Mouse (Mus musculus): Measurements from ENCODE around the gene Cldn4. TPM values are rescaled to one million over a fixed set of nuclear protein-coding genes. Genes with fewer than 3 reads are reported as not detected.

Cldn4 gene
- polyA plus RNA-seq, 1 experiment = 0.44 TPM

GRCm38 (mm10) chr5:134920106-134920687, 26.5 kb downstream of the Cldn4 start:
- DNase-seq (ENCODE audit: low read depth in 1 of 2, low spot score in 2 of 2) = no peak
- Histone ChIP-seq H3K27me3 (ENCODE audit: control insufficient read depth, insufficient read depth, low read length) (no peaks in the 10 kb centered on the region), H3K4me3 (ENCODE audit: extremely low read depth, insufficient read depth, insufficient read length) (no peak overlapping the region), H3K36me3 (ENCODE audit: control insufficient read depth, insufficient read depth, low read length) (no peaks in the 10 kb centered on the region), H3K27ac (ENCODE audit: insufficient read depth, low read length) (peak overlapping the region; percentile 49; the same call in 1 of the 2 replicates), H3K4me1 (ENCODE audit: control insufficient read depth, insufficient read depth, insufficient read length) (no peaks in the 10 kb centered on the region)
- WGBS = 72% methylated on average over 6 of the region's 6 CpGs
- TF ChIP-seq POLR2A (IDR thresholded peaks at IDR 0.05; ENCODE audit: low read depth, low read length) (no peak), CTCF (IDR thresholded peaks at IDR 0.05; ENCODE audit: extremely low read depth, insufficient read depth, insufficient read length, insufficient replicate concordance) (no peak)

- H3K36me3 ChIP-seq (ENCODE audit: control insufficient read depth, insufficient read depth, low read length) = no peaks in the 10 kb centered on the region
- H3K4me3 ChIP-seq (ENCODE audit: extremely low read depth, insufficient read depth, insufficient read length) = no peak overlapping the region
- no peaks in the 10 kb centered on the region for H3K4me1 ChIP-seq (ENCODE audit: control insufficient read depth, insufficient read depth, insufficient read length)
- DNase-seq (ENCODE audit: low read depth in 1 of 2, low spot score in 2 of 2) = no peak
- peak overlapping the region; percentile 49; the same call in 1 of the 2 replicates for H3K27ac ChIP-seq (ENCODE audit: insufficient read depth, low read length)
- no peaks in the 10 kb centered on the region for H3K27me3 ChIP-seq (ENCODE audit: control insufficient read depth, insufficient read depth, low read length)
- no peak for TF ChIP-seq CTCF (IDR thresholded peaks at IDR 0.05; ENCODE audit: extremely low read depth, insufficient read depth, insufficient read length, insufficient replicate concordance)
- WGBS = 85% methylated on average over 3 of the region's 3 CpGs
Measured at GRCm38 (mm10) chr5:134919097-134919496, 27.6 kb downstream of the Cldn4 start.

GRCm38 (mm10) chr5:134918071-134918832, 28.5 kb downstream of the Cldn4 start:
- Histone ChIP-seq H3K27me3 (ENCODE audit: control insufficient read depth, insufficient read depth, low read length) (no peaks in the 10 kb centered on the region), H3K4me1 (ENCODE audit: control insufficient read depth, insufficient read depth, insufficient read length) (no peaks in the 10 kb centered on the region), H3K4me3 (ENCODE audit: extremely low read depth, insufficient read depth, insufficient read length) (no peak overlapping the region), H3K36me3 (ENCODE audit: control insufficient read depth, insufficient read depth, low read length) (no peaks in the 10 kb centered on the region), H3K27ac (ENCODE audit: insufficient read depth, low read length) (peak overlapping the region; percentile 10; the same call in 1 of the 2 replicates)
- WGBS = 47% methylated on average over 16 of the region's 16 CpGs
- DNase-seq (ENCODE audit: low read depth in 1 of 2, low spot score in 2 of 2) = peak in 1 of 2 experiments; percentile 35
- TF ChIP-seq POLR2A (IDR thresholded peaks at IDR 0.05; ENCODE audit: low read depth, low read length) (no peak), CTCF (IDR thresholded peaks at IDR 0.05; ENCODE audit: extremely low read depth, insufficient read depth, insufficient read length, insufficient replicate concordance) (peak; percentile 56; the same call in 1 of the 2 replicates)

DNA sequence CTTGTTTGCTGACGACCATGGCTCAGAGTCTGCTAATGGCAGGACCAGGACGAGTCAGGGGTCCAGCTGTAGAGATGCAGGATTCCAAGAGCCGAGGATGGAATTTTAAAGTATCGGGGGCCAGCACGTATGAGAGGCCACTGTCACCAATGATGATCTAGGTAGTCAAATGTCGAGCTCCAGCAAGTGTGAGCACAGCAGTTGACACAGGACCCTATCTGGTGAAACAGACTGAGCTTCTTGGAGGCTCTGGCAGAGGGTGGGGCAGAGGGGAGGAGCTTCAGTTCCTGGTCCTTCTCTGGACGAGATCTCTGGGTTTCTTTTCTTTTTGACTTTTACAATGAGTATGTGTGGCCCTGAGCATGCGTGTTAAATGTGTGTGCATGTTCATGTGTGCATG, 31.4 kb downstream of the Cldn4 start, which contains the start of gene Cldn13:
TSS of gene Cldn13 (minus strand) at position 216 of the 400 bp plus-strand sequence.
- Histone ChIP-seq H3K4me1 (ENCODE audit: control insufficient read depth, insufficient read depth, insufficient read length) (no peaks in the 10 kb centered on the region), H3K36me3 (ENCODE audit: control insufficient read depth, insufficient read depth, low read length) (no peaks in the 10 kb centered on the region), H3K27me3 (ENCODE audit: control insufficient read depth, insufficient read depth, low read length) (no peaks in the 10 kb centered on the region), H3K4me3 (ENCODE audit: extremely low read depth, insufficient read depth, insufficient read length) (peak within 1 kb of the TSS; percentile 28), H3K27ac (ENCODE audit: insufficient read depth, low read length) (peak within 1 kb of the TSS; percentile 53; the same call in 1 of the 2 replicates)
- 79% methylated on average over 8 of the region's 8 CpGs for WGBS
- DNase-seq (ENCODE audit: low read depth in 1 of 2, low spot score in 2 of 2) = no peak
- TF ChIP-seq CTCF (IDR thresholded peaks at IDR 0.05; ENCODE audit: extremely low read depth, insufficient read depth, insufficient read length, insufficient replicate concordance) = no peak
- no peak for TF ChIP-seq POLR2A (IDR thresholded peaks at IDR 0.05; ENCODE audit: low read depth, low read length)

GRCm38 (mm10) chr5:134914510-134914909, 32.2 kb downstream of the Cldn4 start:
- Histone ChIP-seq H3K4me1 (ENCODE audit: control insufficient read depth, insufficient read depth, insufficient read length) (no peaks in the 10 kb centered on the region), H3K27ac (ENCODE audit: insufficient read depth, low read length) (peak overlapping the region; percentile 53; the same call in 1 of the 2 replicates), H3K4me3 (ENCODE audit: extremely low read depth, insufficient read depth, insufficient read length) (peak overlapping the region; percentile 6), H3K36me3 (ENCODE audit: control insufficient read depth, insufficient read depth, low read length) (no peaks in the 10 kb centered on the region), H3K27me3 (ENCODE audit: control insufficient read depth, insufficient read depth, low read length) (no peaks in the 10 kb centered on the region)
- WGBS = 78% methylated on average over 8 of the region's 8 CpGs
- DNase-seq (ENCODE audit: low read depth in 1 of 2, low spot score in 2 of 2) = no peak
- TF ChIP-seq POLR2A (IDR thresholded peaks at IDR 0.05; ENCODE audit: low read depth, low read length) = no peak

DNA sequence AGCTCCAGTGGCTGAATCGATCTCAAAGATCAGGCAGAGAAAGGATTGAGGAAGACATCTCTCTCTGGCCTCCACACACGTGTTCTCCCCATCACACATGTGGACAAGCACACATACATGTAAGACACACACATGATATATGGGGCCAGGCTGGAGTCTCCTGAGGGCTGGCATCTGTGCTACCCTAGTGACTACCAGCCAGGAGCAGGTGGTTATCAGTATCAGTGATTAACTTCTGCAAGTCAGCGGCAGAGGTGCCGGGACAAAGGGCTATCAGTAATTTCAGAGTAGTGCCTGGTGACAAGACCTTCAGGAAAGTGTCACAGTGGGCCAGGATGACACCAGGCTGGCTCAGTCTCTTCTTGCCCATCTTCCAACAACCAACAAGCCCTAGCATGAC, 33.0 kb downstream of the Cldn4 start:
- no peak for DNase-seq (ENCODE audit: low read depth in 1 of 2, low spot score in 2 of 2)
- H3K4me1 ChIP-seq (ENCODE audit: control insufficient read depth, insufficient read depth, insufficient read length) = no peaks in the 10 kb centered on the region
- no peaks in the 10 kb centered on the region for H3K36me3 ChIP-seq (ENCODE audit: control insufficient read depth, insufficient read depth, low read length)
- peak overlapping the region; percentile 19; the same call in 1 of the 2 replicates for H3K4me3 ChIP-seq (ENCODE audit: extremely low read depth, insufficient read depth, insufficient read length)
- TF ChIP-seq POLR2A (IDR thresholded peaks at IDR 0.05; ENCODE audit: low read depth, low read length) (no peak), CTCF (IDR thresholded peaks at IDR 0.05; ENCODE audit: extremely low read depth, insufficient read depth, insufficient read length, insufficient replicate concordance) (no peak)
- H3K27me3 ChIP-seq (ENCODE audit: control insufficient read depth, insufficient read depth, low read length) = no peaks in the 10 kb centered on the region
- peak overlapping the region; percentile 53; the same call in 1 of the 2 replicates for H3K27ac ChIP-seq (ENCODE audit: insufficient read depth, low read length)
- WGBS = 69% methylated on average over 4 of the region's 4 CpGs

- H3K4me3 ChIP-seq (ENCODE audit: extremely low read depth, insufficient read depth, insufficient read length) = peak overlapping the region; percentile 16; the same call in 1 of the 2 replicates
- 69% methylated on average over 3 of the region's 3 CpGs for WGBS
- no peaks in the 10 kb centered on the region for H3K36me3 ChIP-seq (ENCODE audit: control insufficient read depth, insufficient read depth, low read length)
- H3K4me1 ChIP-seq (ENCODE audit: control insufficient read depth, insufficient read depth, insufficient read length) = no peaks in the 10 kb centered on the region
- TF ChIP-seq POLR2A (IDR thresholded peaks at IDR 0.05; ENCODE audit: low read depth, low read length) (no peak), CTCF (IDR thresholded peaks at IDR 0.05; ENCODE audit: extremely low read depth, insufficient read depth, insufficient read length, insufficient replicate concordance) (no peak)
- no peaks in the 10 kb centered on the region for H3K27me3 ChIP-seq (ENCODE audit: control insufficient read depth, insufficient read depth, low read length)
- H3K27ac ChIP-seq (ENCODE audit: insufficient read depth, low read length) = peak overlapping the region; percentile 18; the same call in 1 of the 2 replicates
- DNase-seq (ENCODE audit: low read depth in 1 of 2, low spot score in 2 of 2) = no peak
Measured at GRCm38 (mm10) chr5:134913352-134913751, 33.4 kb downstream of the Cldn4 start.
